Mouse (Mus musculus): ENCODE results near the gene Ptges3. TPM values are rescaled to one million over a fixed set of nuclear protein-coding genes. Genes with fewer than 3 reads are reported as not detected.

Ptges3 gene
- total RNA-seq (2017) = 103 and 105 TPM in 2 replicates

- peak; percentile 80 for ATAC-seq (ENCODE audit: extremely low read depth, insufficient number of reproducible peaks, low FRiP score, poor library complexity, severe bottlenecking)
These were observed at the start of gene Ptges3 for GRCm38 (mm10) chr10:128058601-128059151. TSS of gene Ptges3 (plus strand) at chr10:128058954.

GRCm38 (mm10) chr10:128009735-128010134, 49.0 kb upstream of the Ptges3 start:
- ATAC-seq (ENCODE audit: extremely low read depth, insufficient number of reproducible peaks, low FRiP score, poor library complexity, severe bottlenecking) = no peak

GRCm38 (mm10) chr10:128015068-128015934, 43.5 kb upstream of the Ptges3 start, which contains the start of gene Prim1:
TSS of gene Prim1 (plus strand) at chr10:128015168.
- ATAC-seq (ENCODE audit: extremely low read depth, insufficient number of reproducible peaks, low FRiP score, poor library complexity, severe bottlenecking) = peak; percentile 78

- ATAC-seq (ENCODE audit: extremely low read depth, insufficient number of reproducible peaks, low FRiP score, poor library complexity, severe bottlenecking) = no peak
These were observed 36.6 kb upstream of the Ptges3 start for GRCm38 (mm10) chr10:128022196-128022595.

GRCm38 (mm10) chr10:128023496-128023895, 35.3 kb upstream of the Ptges3 start:
- no peak for ATAC-seq (ENCODE audit: extremely low read depth, insufficient number of reproducible peaks, low FRiP score, poor library complexity, severe bottlenecking)

GRCm38 (mm10) chr10:128029931-128030330, 28.8 kb upstream of the Ptges3 start:
- ATAC-seq (ENCODE audit: extremely low read depth, insufficient number of reproducible peaks, low FRiP score, poor library complexity, severe bottlenecking) = no peak

GRCm38 (mm10) chr10:128030860-128031259, 27.9 kb upstream of the Ptges3 start:
- ATAC-seq (ENCODE audit: extremely low read depth, insufficient number of reproducible peaks, low FRiP score, poor library complexity, severe bottlenecking) = no peak

GRCm38 (mm10) chr10:128036746-128037425, 21.9 kb upstream of the Ptges3 start:
- ATAC-seq (ENCODE audit: extremely low read depth, insufficient number of reproducible peaks, low FRiP score, poor library complexity, severe bottlenecking) = no peak

GRCm38 (mm10) chr10:128037921-128038320, 20.8 kb upstream of the Ptges3 start:
- no peak for ATAC-seq (ENCODE audit: extremely low read depth, insufficient number of reproducible peaks, low FRiP score, poor library complexity, severe bottlenecking)

- no peak for ATAC-seq (ENCODE audit: extremely low read depth, insufficient number of reproducible peaks, low FRiP score, poor library complexity, severe bottlenecking)
These were observed 19.6 kb upstream of the Ptges3 start for GRCm38 (mm10) chr10:128039167-128039566.

GRCm38 (mm10) chr10:128039858-128040257, 18.9 kb upstream of the Ptges3 start:
- ATAC-seq (ENCODE audit: extremely low read depth, insufficient number of reproducible peaks, low FRiP score, poor library complexity, severe bottlenecking) = no peak

- no peak for ATAC-seq (ENCODE audit: extremely low read depth, insufficient number of reproducible peaks, low FRiP score, poor library complexity, severe bottlenecking)
These were observed 18.5 kb upstream of the Ptges3 start for GRCm38 (mm10) chr10:128040293-128040692.

- ATAC-seq (ENCODE audit: extremely low read depth, insufficient number of reproducible peaks, low FRiP score, poor library complexity, severe bottlenecking) = no peak
These were observed 17.1 kb upstream of the Ptges3 start for GRCm38 (mm10) chr10:128041636-128042035.

GRCm38 (mm10) chr10:128042466-128042865, 16.3 kb upstream of the Ptges3 start:
- no peak for ATAC-seq (ENCODE audit: extremely low read depth, insufficient number of reproducible peaks, low FRiP score, poor library complexity, severe bottlenecking)

- no peak for ATAC-seq (ENCODE audit: extremely low read depth, insufficient number of reproducible peaks, low FRiP score, poor library complexity, severe bottlenecking)
These were observed 15.5 kb upstream of the Ptges3 start for GRCm38 (mm10) chr10:128043041-128043835.

- ATAC-seq (ENCODE audit: extremely low read depth, insufficient number of reproducible peaks, low FRiP score, poor library complexity, severe bottlenecking) = no peak
These were observed 10.6 kb upstream of the Ptges3 start for GRCm38 (mm10) chr10:128048157-128048556.

- no peak for ATAC-seq (ENCODE audit: extremely low read depth, insufficient number of reproducible peaks, low FRiP score, poor library complexity, severe bottlenecking)
These were observed 9.0 kb upstream of the Ptges3 start for GRCm38 (mm10) chr10:128049741-128050140.

GRCm38 (mm10) chr10:128050355-128050754, 8.4 kb upstream of the Ptges3 start:
- ATAC-seq (ENCODE audit: extremely low read depth, insufficient number of reproducible peaks, low FRiP score, poor library complexity, severe bottlenecking) = no peak

GRCm38 (mm10) chr10:128051589-128051988, 7.2 kb upstream of the Ptges3 start:
- ATAC-seq (ENCODE audit: extremely low read depth, insufficient number of reproducible peaks, low FRiP score, poor library complexity, severe bottlenecking) = no peak
